Mouse (Mus musculus) right cerebral cortex, postnatal 10 days (tissue): ENCODE measurements at regions not wholly inside any gene's neighbourhood (a gene's known extent, or its start where the extent isn't known, plus 50 kb on each side); places are given as distances from the start of the nearest gene placed in this dataset.

Experiments
- DNase-seq, 2 experiments: peaks; one replicate each; pipeline ENCODE4 v3.0.0; 2021; ENCODE audit warnings: low spot score in 2 of 2

DNA sequence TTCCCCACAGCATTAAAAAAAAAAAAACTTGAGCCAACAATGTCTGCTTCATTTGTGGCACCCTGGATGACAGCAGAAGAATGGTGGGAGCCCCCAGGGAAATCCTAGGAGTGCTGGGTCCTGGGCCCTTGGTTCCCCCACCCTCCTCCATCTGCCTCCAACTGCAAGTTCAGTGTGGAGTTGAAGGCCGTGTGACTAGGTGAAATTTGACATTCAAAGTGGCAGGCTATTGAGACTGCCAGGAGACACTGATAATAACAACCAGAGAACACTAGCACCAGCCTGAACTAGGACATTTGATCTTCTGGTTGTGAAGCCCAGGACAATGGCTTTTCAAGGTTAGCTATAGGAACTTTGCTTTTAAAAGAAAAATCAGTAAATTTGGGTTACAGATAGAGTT is 74.0 kb downstream of the Adamts15 start:
- DNase-seq = no peak

DNA sequence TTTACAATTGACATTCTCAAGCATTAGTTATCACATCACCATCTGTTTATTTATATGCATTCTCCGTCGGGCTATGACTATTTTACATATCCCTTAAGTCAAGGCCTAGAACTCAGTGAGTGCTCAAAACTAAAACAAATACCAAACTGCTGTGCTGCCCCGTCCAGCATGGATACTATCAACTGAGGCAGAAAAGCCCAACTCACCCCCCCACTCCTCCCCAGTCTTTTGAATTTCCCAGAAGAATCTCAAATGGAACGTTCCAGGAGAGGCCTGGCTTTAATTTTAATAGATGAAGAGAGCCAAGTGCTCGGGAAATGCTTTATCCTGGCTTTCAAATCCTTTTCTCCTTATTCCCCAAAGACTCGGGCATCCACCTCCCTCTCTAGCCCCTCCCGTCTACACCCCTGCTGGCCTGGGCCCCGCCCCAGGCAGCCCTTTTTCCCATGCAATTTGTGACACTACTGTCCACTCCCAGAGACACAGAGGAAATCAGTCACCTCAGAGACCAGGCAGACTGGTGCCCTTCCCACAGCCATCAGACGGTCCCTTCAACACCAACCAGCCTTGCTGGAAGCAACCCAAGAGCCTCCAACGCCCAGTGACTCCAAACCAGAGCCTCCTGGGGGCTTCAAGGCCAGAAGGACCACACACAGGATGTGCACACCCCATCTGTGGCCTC is 76.5 kb downstream of the Adamts15 start:
- no peak for DNase-seq

DNA sequence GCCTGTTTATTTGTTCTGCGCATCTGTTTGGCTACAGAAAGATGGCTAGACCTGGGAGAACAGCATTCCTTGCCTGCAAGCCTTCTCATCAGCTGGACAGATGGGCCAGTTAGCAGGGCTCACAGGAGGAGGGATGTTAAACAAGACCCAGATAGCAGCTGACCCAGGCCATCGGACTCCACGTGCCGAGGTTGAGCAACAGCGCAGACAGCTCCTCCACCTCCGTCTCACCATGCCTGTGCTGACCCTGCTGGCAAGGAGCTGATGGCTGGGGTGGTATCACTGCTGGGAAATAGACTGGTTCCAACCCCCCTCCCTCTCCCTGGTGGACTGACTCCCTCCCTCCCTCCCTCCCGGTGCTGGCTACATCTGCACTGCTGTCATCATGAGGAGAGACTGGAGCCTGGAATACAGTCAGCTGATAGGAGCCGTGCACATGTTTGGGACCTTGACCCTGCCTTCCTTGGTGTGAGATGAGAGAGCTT is 78.1 kb downstream of the Adamts15 start:
- peak in 1 of 2 experiments; percentile 27 for DNase-seq

DNA sequence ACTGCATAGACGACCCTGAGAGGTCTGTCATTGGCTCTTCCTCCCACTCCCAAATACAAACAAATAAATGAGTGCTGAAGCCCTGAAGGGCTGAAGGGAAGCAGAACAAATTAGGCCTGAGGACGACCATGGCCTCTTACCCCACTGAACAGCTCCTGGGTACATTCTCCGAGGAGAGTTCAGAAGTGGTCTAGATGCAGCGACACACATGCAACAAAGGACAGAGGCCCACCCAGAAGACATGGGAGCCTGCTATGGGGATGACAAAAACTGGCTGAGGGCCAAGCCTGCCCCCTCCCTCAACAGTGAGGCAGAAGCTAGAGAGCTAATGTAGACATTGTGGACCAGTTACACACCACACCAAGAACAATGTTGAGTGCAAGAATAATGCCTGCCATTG is 87.3 kb downstream of the Adamts15 start:
- DNase-seq = no peak

DNA sequence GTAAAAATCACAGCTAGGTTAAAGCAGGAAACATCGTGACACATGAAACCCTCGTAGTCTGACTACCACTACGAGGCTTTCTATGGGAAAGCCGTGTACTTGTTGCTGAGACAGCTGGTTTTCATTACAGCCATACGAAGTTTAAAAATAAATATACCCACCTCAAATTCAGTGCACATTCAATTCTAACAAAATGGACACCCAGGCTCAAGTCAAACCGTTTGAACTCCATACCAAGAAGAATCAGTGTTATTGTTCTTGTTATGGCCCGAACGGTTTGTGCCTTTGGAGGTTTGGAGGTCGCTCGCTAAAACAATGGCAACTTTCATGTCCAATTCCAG is 87.7 kb downstream of the Adamts15 start:
- no peak for DNase-seq

DNA sequence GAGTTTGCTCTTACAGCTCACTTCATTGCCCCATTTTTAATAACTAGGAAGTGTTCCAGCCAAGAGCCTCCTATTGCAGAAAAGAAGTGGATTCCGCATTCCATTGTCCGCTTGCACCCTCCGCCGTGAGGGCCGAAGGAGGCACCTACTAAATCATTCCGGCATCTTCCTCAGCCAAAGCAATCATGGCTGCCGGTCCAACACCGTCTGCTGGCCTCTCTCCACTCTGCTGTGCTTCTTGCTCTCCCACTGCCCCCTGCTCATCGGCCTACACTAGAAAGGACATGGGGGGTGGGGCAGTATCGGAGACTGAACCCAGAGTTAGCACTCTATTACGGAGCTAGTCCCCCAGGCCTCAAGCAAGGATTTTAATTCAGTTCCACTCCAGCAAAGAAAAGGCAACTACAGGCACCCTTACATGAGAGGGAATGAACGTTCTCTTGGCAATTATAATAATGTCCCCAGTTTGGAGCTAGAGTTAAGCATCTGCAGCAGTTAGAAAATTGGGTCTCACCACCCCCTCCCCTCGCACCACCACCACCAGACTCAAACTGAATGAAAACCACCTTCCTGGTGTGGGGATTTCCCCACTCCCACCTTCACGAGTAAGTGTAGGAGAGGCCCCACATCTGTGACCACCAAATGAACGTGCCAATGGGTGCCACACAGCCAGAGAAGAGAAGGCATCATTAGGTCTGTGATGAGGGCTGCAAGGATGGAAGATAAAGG is 88.3 kb downstream of the Adamts15 start:
- no peak for DNase-seq

DNA sequence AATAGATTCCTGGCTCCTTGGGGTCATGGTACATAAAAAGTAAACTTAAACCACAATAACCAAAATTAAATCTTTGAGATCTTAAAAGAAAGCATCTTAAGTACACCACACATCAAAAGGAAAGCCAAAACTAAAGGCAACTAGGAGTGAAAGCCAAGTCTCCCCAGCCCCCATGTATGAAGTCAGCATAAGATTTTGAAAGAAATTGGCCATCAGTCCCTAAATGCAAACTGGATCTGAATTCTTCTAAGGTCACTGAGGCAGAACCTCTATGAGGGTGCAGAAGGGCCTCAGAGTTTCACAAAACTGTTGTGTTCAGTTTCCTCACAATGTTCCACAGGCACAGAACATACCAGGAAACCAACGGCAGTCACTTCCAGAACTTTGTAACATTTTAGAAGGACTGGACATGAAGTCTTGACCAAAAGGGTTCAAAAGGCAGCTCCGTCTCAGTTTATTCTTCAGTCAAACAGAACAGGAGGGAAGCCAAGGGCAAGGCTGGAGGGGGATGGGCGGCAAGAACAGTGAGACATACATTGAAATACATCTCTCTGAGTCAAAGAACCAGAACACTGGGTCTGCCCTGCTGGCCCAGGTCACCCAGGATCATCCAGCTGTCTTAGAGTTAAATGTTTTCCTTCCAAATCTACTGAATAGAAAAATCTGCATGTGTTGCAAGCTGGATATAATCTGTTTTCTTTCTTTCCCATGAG is 92.9 kb downstream of the Adamts15 start:
- DNase-seq = no peak

DNA sequence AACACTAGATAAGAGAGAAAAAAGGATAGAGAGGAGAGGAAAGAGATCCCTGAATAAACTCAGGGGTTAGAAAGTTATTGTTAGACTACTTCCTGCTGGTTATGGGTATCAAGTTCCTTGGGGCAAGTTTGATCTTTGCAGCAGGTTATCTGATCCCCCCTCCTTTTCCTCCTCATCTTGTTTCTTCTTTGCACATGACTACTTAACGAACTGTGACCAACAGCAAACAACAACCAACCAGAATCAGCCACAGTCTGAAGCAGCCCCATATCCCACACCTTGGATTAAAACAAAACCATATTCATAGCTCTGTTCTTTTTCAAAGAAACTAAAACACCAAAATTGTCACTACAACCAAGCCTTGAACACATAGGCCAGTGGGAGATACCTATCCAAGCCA is 94.5 kb downstream of the Adamts15 start:
- DNase-seq = no peak

DNA sequence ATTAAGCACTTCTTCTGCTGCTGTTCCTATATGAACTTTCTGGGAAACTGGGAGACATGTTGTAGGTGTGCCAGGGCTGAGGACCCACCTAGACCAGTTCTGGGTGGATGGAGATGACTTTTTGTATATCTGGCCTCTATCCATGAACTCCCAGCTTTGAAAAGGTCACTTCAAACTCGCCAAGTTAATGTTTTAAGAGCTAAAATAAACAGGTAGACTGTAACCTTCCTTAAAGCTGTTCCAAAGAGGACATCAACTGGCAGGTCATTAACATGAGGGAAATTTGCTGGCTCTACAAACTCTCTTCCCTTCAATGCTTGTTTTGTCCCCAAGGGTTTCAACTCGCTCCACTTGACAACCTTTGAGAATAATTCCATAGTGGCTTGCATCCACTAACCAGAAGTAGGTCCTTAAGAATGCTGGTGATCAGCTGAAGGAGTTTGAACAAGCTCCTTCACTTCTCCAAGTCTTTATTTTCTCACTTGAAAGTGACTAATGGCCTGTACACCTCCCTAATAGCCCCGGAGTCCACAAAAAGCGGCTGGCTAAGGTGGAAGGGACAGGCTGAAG is 98.1 kb downstream of the Adamts15 start:
- DNase-seq = no peak

DNA sequence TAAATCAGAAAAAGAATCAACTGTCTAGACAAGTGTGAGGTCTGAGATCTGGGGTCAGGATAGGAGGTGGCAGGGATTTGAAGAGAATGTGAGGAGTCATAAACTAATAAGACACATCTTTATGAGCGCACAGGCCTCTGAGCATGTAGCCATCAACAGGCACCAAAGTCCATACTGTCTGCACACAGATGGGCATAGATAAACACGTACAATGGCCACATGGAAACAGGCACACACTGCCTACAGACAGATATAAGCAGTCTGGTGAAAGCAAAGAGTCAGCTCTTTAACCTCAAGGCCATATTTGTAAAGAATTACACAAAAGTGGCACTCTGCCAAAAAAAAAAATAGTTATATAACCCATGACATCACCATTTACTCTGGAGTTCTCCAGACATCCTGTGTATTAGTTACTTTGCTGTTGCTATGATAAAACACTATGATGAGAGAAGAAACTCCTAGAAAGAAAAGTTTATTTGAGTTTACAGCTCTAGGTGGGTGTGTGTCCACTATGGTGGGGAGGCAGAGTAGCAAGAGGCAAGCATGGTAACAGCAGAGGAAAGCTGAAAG is 101.4 kb downstream of the Adamts15 start:
- no peak for DNase-seq

DNA sequence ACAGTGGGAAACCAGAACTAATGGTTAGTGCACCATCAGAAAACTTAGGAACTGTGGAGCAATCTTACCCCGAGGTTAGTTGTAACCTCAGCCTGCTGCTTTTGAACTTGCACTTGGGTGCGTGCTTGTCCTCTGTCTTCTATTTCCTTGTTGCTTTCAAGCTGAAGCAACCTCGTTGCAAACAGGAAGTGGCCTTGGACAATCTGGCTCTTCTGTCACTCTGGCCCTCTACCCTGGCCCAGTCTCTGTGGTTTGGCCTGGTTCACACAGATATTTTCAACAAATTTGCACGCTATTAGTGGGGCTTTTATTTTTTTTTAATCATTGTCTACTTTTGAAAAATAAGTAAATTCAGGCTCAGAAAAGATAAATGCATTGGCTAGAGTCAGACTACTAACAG is 109.0 kb downstream of the Adamts15 start:
- no peak for DNase-seq

DNA sequence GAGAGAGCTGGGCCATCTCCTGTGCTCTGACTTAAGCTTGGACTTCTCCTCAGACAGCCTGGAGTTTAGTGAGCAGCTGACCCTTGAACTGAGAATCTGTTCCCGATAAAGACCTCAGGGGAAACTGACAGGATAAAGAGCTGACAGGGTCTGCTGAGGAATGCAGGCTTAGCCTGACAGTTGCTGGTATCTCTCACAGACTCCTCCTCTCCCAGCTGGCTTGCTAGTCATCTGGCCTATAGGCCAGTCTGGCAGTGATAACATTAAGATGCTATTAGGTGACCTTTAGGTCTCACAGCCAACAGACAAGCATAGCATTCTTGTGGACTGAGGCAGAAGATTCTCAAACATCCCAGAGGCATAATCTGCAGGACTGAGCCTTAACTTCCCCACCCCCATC is 111.4 kb downstream of the Adamts15 start:
- no peak for DNase-seq

DNA sequence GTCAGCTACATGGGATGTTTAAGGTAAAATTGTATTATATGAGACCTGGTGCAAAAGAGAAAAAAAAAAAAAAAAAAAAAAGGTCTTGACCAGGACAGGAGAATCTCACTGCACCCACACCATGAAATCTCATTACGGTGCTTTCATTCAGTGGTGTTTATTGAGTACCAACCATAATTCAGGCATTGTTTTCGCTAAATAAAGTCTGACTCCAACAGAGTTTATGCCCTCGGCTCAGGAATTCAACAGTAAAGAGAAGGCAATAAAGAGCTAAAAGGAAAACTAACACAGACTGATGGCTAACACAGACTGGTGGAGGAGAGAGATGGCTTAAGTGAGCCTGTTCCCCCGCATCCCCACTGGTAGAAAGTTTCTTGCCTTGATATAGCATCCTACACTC is 112.0 kb downstream of the Adamts15 start:
- no peak for DNase-seq

DNA sequence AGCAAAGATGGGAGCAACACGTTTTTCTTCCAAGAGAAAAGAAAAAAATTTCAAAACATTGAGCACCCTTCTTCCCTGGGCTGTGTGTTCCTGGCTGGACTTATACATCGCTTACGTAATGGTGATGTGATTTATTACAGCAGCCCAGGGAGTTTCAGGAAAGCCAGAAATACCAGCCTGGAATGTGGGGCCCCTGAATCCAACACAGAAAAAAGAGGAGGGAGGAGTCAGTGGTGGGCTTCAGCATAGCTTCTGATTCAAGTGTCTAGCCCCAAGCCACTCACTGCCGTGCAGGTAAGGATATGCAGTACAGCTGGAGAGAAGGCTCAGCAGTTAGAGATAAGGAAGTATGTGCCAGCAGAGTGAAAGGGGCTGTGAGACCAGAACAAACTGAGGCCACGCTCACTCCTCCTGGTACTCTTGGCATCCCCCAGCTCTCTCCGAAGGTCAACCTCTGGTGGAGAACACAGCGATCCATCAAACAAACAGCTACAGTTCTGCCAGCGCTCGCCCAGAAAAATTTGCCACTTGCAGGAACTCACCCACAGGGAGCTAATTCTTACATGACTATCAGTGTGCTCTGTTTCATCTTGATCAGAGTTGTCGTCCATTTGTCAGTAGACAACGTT is 113.3 kb downstream of the Adamts15 start:
- no peak for DNase-seq

DNA sequence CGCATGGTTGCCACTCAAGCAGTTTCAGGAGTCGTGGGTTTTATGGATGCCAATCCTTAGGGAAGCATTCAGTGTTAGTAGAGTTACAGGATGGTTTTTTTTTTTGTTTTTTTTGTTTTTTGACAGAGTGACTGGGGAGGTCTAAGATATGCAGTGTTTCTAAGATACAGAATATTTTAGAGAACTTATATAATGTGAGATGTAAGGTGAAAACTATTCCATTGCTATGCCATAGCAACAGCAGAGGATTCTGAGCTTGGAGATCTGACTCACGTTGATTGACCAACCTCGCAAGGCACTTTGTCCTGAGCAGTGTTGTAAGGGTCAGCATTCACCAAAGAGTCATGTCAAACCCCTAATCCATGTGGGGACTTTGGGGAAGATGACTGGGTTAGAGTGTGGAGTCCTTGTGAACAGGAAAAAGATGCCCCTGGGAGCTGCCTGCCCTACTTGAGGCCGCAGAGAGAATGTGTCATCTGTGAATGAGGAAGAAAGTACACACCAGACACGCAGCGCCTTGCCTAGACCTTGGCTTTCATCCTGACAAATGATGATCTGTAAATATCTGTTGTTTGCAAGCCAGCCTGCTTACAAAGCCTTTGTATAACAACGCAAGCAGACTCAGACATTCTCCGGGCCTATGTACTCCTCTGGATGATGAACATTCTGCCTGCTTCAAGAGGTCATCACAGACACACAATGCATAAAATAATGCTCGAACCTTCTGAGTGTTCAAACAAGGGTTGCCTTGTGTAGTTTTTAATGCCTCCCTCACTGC is 118.3 kb downstream of the Adamts15 start:
- no peak for DNase-seq

DNA sequence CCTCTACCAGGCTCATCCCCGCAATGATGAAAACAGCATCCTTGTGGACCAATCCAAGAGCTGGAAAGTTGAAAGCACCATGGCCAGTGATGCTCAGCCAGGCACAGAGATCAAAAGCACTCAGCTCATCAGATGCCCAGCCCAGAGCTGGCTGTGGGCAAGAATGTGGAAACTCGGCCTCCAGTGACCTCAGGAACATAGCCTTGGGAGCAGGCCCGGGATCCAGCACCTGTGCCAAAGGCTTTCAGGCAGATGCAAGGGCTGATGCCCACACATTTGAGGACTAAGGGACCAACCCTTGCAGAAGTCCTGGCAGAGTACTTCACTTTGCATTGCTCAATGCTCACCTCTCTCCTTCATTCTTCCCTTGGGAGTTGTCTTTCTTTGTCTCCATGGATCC is 119.4 kb downstream of the Adamts15 start:
- DNase-seq = no peak

DNA sequence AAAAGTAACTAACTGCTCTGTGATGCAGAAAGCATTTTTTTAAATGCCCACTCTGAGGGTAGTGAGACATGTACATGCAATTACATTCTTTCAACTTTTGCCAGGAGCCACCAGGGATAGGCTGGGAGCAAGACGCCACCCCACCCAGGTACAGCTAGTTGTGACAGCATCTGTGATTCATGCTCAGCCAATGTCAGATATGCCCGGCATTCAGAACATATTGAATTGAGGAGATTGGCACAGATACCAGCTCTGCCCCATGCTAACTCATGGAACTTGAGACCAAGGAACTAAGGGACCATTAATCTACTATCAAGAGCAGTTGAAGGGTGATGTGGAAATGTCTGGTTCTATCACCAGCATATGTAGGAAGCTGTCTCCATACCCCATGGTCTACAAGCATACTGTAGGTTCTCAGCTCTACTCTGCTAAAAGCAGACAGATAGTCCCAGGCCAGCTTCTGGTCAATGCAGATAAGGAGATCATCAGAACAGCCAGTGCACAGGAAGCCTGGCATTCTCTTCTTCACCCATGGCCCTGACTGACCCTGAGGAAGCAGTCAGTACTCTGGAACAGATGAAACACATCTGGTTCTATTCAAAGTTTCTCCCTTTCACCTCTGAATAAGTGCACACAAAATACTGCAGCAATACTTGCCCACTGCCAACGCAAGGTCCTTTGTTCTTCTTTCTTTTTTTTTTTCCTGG is 127.4 kb downstream of the Adamts15 start:
- no peak for DNase-seq

DNA sequence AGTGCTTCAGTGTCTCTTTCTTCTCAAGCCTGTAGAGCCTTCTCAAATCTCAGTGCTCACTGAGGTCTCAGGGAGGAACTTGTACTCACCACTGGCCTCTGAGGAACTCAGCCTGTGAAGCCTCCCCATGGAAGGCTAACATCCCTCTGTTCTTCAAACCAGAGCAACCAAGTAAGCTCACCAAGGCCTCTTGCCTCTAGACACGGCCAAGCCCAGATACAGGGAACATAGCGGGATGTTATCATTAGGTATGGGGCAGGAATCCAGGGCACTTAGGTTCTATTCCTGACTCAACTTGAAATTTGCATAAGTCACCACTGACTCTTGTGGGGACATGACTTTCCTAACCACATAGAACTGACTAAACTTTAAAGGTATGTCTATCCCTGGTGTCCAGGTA is 141.0 kb downstream of the Adamts15 start:
- DNase-seq = no peak

DNA sequence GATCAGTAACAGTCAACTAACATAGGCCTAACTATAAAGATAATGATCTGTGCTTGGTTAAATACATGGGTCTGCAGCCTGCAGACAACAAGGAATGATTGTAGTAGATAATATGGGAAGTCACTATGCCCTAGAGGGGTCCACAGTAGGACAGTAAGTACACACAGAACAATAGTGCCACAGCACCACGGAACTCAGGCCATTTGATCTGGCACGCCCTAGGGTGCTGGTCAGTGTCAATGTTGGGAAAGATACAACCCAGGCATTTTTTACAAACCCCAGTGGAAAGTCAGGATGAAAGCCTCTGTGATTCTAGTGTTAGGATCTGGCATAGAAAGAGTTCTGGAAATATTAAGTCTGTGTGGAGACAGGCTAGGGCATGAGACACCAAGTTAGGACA is 144.4 kb downstream of the Adamts15 start:
- DNase-seq = no peak

DNA sequence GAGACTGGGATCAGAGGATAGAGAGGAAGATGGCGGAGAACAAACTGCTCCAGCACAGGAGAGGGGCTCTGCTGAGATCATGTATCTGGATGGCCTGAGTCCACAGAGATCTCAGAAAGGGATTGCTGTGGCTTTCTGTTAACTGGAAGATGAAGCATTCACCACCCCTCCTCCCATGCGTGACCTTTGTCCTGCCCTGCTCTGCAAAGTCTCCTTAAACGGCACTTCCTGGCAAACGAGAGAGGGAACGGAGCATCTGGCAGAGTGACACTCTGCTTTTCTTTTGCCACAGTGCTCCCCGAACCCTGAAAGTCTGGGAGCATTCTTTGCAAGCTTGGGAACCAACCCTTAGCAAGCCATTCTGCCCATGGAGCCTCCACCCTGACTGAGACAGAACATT is 147.1 kb downstream of the Adamts15 start:
- DNase-seq = no peak
